Comparison of ENCODE assay signal across 18 mouse cellular contexts in the genomic region with DNA sequence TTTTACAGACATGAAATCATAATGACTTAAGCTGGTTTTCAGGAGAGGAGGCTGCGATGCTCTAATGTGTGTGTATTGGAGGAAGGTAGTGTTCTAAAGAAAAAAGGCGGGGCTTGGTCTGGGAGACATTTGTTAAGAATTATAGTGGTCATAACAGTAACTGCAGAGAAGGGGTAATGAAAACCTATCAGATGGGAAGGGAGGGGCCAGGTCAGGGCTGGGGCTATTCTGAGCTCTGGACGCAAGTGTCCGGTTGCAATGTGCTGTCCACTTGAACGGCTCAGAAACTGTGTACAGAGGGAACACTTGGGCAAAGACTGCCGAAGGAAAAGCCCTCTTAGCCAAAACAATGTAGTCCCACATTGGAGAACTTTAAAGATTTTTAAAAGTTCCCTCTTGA. TPM values are rescaled to one million over a fixed set of nuclear protein-coding genes. Genes with fewer than 3 reads are reported as not detected.
DNase-seq lines count a peak whose midpoint lies in the region; ATAC-seq lines count a peak whose summit lies in the region.
"Had no signal": no experiment of that assay in that cellular context is flagged by ENCODE, and none has a peak within 500 bp of the region (broad histone marks: within the 10 kb centered on the region; RNA-seq: fewer than 3 reads in every experiment).

No protein-coding gene starts in this region.

- H3K9ac ChIP-seq in heart, embryonic 11.5 days (ENCODE audit: low read depth, low read length) = no peak overlapping the region
- H3K9ac ChIP-seq in intestine, embryonic 16.5 days (ENCODE audit: low read depth, low read length) = no peak overlapping the region
- H3K9ac ChIP-seq: embryonic facial prominence, embryonic 12.5 days; forebrain, embryonic 13.5 days; liver, embryonic 12.5 days had no signal

- no peak overlapping the region for H3K27ac ChIP-seq in heart, embryonic 11.5 days (ENCODE audit: low read depth, low read length)
- peak overlapping the region; percentile 78 for H3K27ac ChIP-seq in intestine, embryonic 16.5 days (ENCODE audit: low read length)
- H3K27ac ChIP-seq: embryonic facial prominence, embryonic 12.5 days; forebrain, embryonic 13.5 days; liver, embryonic 12.5 days had no signal

- no peak overlapping the region; the same call in 1 of the 2 replicates for H3K4me2 ChIP-seq in heart, embryonic 11.5 days
- H3K4me2 ChIP-seq in intestine, embryonic 16.5 days (ENCODE audit: low read depth, low read length) = peak overlapping the region; percentile 30
- H3K4me2 ChIP-seq: embryonic facial prominence, embryonic 12.5 days; forebrain, embryonic 13.5 days; liver, embryonic 12.5 days had no signal

- intact Hi-C loops in left cerebral cortex, postnatal 10 days (cut with DNase I) = loop anchor here (10.0 kb wide), 1 partner anchor 196 kb away; no protein-coding TSS in a partner anchor

- H3K36me3 ChIP-seq in heart, embryonic 11.5 days (ENCODE audit: control insufficient read depth, insufficient read depth, low read length) = no peaks in the 10 kb centered on the region
- H3K36me3 ChIP-seq in intestine, embryonic 16.5 days (ENCODE audit: control insufficient read depth, insufficient read depth, low read length) = no peaks in the 10 kb centered on the region
- H3K36me3 ChIP-seq: embryonic facial prominence, embryonic 12.5 days; liver, embryonic 12.5 days had no signal

- no peak overlapping the region for H3K4me3 ChIP-seq in heart, embryonic 11.5 days (ENCODE audit: low read depth, low read length)
- no peak overlapping the region for H3K4me3 ChIP-seq in intestine, embryonic 16.5 days (ENCODE audit: low read length)
- H3K4me3 ChIP-seq: embryonic facial prominence, embryonic 12.5 days; forebrain, embryonic 13.5 days; liver, embryonic 12.5 days had no signal

- no peak for DNase-seq in heart, postnatal 4 days
- DNase-seq in 3T3-L1 (ENCODE audit: low read depth, low spot score) (peak; percentile 37), adipocyte (ENCODE audit: low spot score) (no peak)
- DNase-seq in embryo, embryonic 10.5 days (ENCODE audit: low spot score) = peak; percentile 42
- DNase-seq in left cerebral cortex, postnatal 10 days (ENCODE audit: extremely low spot score in 1 of 2, low spot score in 2 of 2) = no peak
- no peak for DNase-seq in right cerebral cortex, postnatal 36 days (ENCODE audit: low spot score in 2 of 2)
- DNase-seq: adrenal gland, postnatal 36 days; cerebellum, adult 18-20 months; kidney, adult 8-10 months; spleen, adult 18-20 months; thymus, adult 18-20 months had no signal

- WGBS in heart, embryonic 11.5 days (ENCODE audit: insufficient replicate concordance) = 49% methylated on average over 6 of the region's 6 CpGs
- WGBS in intestine, embryonic 16.5 days = 53% methylated on average over 6 of the region's 6 CpGs

- no peaks in the 10 kb centered on the region for H3K27me3 ChIP-seq in heart, embryonic 11.5 days (ENCODE audit: control insufficient read depth, insufficient read depth, low read length)
- H3K27me3 ChIP-seq in intestine, embryonic 16.5 days (replicated peaks; ENCODE audit: control insufficient read depth, insufficient read depth, low read length) = no peaks in the 10 kb centered on the region
- H3K27me3 ChIP-seq: CH12.LX; embryonic facial prominence, embryonic 12.5 days; forebrain, embryonic 13.5 days; liver, embryonic 12.5 days had no signal

- no peaks in the 10 kb centered on the region for H3K9me3 ChIP-seq in heart, embryonic 11.5 days (replicated peaks; ENCODE audit: control insufficient read depth, low read length)
- H3K9me3 ChIP-seq in intestine, embryonic 16.5 days (ENCODE audit: control insufficient read depth, low read length) = no peaks in the 10 kb centered on the region
- H3K9me3 ChIP-seq: embryonic facial prominence, embryonic 12.5 days; forebrain, embryonic 13.5 days; liver, embryonic 12.5 days had no signal

- 0 out of 2 replicates have a peak, but pooled peaks have one; percentile 39 for ATAC-seq in heart, embryonic 11.5 days (replicated peaks; ENCODE audit: insufficient number of reproducible peaks, low FRiP score, low TSS enrichment)
- peak; percentile 49 for ATAC-seq in intestine, embryonic 16.5 days
- ATAC-seq: forebrain, embryonic 13.5 days; liver, embryonic 12.5 days had no signal

- H3K4me1 ChIP-seq in heart, embryonic 11.5 days (ENCODE audit: control insufficient read depth, insufficient read depth, low read length) = peaks cover 8% of the 10 kb centered on the region
- H3K4me1 ChIP-seq in intestine, embryonic 16.5 days (ENCODE audit: control insufficient read depth, insufficient read depth, low read length) = peaks cover 20% of the 10 kb centered on the region

RNA-seq across cellular contexts. Expression of a gene that starts 52.5 kb away (rescaled TPM):
- polyA plus RNA-seq in heart, embryonic 11.5 days (2014; fragmentation: Nextera tagmentation; extraction: Ambion mirVana) = 2.9 and 3.4 TPM in 2 replicates
- total RNA-seq in heart, postnatal 4 days (2021) = 10 to 100 TPM; 39.4 to 40.4 TPM
- polyA plus RNA-seq in intestine, embryonic 16.5 days (2015; fragmentation: Nextera tagmentation; extraction: Ambion mirVana) = 2.4 and 2.6 TPM in 2 replicates
- 100 to 1,000 TPM; 101 to 106 TPM for total RNA-seq in left cerebral cortex, postnatal 10 days (2021)
- total RNA-seq: CH12.LX; megakaryocyte progenitor cell, adult 5-6 weeks had no signal

Comparison
In these comparisons a context has a peak if more than half of its experiments do, and no peak if none do; other contexts are left out.
1. DNase-seq: peak in 3T3-L1 (single experiment) and embryo, embryonic 10.5 days (single experiment); none in heart, postnatal 4 days (single experiment), left cerebral cortex, postnatal 10 days (0 of 2), adipocyte (single experiment) and right cerebral cortex, postnatal 36 days (0 of 2).